Mouse (Mus musculus): ENCODE results near the gene Gm49339.
"Not testable (repeated sequence)": the region's sequence is repeated elsewhere in the genome, so short reads cannot be mapped to it uniquely, and the experiment has no call there.

Gm49339 gene

DNA sequence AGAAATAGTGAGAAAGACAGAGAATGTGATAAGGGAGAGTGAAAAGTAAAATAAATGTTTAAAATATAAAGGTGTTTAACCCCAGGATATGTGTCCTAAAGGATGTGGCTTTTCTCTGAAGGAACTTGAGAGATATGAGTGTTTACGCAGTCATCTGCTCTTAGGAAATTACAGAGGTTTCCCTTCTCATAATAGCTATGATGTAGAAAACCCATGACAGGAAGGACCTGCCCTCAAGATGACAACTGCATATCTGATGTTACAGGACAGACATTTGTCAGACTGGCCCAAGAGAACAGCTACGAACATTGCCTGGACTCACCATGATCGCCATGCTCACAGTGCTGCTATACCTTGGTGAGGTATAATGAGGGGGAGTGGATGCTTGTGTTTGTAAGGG is at the start of gene Gm49339, which contains the start of gene Lilr4b:
TSS of gene Gm49339 (plus strand) at position 216 of the 400 bp plus-strand sequence.
TSS of gene Lilr4b (plus strand) at position 236 of the 400 bp plus-strand sequence.
- not testable (repeated sequence) for DNase-seq (ENCODE audit: low read depth, low spot score)

DNA sequence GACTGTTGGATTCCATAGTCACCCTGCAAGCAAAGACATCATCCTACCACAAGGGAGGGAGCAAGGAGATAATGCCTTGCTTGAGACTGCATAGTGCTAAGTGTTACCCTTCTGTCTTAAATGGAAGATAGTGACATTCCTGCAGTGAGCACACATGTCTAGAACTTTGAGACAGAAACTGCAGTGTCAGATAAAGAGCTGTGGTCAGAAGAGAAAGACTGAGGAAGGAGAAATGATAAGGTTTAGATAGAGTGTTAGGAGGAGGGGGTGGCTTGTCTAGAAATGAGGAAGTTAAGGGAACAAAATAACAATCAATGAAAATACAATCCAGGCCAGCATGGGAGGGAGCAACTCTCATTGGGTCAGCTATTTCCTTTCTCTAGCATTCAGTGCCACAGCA is 47.5 kb upstream of the Gm49339 start:
- DNase-seq (ENCODE audit: low read depth, low spot score): no peak

DNA sequence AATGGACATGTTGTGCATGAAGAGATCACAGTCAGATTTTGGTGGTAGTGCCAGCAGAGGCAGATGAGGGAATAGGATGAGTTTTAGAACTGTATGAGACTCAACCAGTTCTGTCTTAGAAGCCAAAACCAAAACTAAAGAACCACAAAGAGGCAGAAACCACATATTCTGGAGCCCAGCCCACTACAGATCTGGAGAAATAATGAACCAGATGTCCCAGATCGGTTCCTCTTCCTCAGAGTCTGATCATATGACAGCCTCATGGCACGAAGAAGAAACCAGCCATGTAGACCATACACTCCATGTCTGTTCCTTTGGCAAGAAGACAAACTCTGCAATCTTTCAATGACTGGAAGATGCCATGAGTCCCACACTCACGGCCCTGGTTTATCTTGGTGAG is 44.7 kb upstream of the Gm49339 start:
- no peak for DNase-seq (ENCODE audit: low read depth, low spot score)

DNA sequence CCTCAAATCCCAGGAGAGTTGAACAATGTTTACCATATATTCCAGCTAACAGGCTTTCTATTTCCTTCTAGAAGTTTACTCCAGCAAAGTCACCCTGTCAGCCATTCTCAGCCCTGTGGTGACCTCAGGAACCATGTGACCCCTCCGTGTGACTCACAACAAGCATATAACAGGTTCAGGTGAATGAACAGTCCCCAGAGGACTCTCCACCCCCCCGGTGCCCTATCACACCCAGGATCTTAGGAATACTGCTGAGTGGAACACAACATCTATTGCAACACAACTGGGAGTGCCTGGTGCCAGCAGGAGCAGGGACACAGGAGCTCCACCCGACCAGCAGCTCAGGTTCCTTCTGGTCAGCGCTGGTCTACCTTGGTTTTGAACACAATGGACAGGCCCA is 28.8 kb upstream of the Gm49339 start:
- no peak for DNase-seq (ENCODE audit: low read depth, low spot score)

DNA sequence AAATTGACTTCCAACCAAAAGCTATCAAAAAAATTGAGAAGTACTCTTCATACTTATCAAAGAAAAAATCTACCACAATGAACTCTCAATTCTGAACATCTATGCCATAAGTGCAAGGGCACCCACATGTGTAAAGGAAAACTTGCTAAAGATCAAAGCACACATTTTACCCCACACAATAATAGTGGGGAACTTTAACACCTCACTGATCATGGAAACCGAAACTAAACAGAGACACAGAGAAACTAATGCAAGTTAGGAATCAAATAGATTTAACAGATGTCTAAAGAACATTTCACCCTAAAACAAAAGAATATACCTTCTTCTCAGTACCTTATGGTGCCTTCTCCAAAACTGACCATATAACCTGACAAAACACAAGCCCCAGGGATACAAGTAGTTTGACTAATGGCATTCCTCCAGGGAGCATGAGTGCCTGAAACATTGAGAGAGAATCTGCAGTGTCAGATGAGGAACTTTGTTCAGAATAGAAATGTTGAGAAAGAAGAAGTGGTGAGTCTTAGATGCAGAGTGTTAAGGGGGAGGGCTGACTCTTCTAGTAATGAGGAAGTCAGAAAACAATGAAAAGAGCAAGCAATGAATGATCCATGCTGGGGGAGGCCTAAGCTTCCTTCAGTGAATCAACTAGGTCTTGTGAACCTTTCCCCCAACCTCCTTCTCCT is 26.7 kb upstream of the Gm49339 start:
- no peak for DNase-seq (ENCODE audit: low read depth, low spot score)

DNA sequence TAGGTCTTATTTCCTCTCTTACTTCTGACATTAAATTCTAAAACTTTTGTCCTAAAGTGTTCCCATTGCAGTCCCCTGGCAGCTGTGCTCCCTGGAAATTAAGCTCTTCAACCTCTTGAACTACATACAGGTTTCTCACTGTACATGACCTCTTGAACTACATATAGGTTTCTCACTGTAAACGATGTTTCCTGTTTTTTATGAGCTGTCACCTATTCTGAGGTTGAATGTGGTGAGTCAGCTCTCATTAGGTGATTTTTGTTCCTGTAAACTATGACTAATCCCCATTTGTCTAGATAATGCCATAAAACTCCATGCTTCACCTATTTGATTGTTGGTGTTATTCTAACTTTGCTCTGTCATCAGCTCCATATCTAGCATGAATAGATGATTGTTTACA is 26.0 kb upstream of the Gm49339 start:
- no peak for DNase-seq (ENCODE audit: low read depth, low spot score)

DNA sequence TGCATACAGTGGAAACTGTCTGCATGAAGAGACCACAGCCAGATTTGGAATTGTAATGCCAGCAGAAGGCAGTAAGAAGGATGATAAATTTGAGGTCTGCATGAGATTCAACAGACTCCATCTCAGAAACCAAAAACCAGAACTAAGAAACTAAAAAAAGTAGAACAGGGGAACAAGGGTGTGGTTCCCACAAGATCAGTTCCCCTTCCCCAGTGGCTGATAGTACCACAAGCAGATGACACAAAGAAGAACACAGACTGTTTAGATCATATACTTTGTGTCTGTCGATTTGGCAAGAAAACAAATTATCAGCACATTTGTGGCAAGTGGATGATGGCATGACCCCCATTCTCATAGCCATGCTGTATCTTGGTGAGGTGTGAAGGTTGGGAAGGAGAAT is 24.6 kb upstream of the Gm49339 start:
- no peak for DNase-seq (ENCODE audit: low read depth, low spot score)

DNA sequence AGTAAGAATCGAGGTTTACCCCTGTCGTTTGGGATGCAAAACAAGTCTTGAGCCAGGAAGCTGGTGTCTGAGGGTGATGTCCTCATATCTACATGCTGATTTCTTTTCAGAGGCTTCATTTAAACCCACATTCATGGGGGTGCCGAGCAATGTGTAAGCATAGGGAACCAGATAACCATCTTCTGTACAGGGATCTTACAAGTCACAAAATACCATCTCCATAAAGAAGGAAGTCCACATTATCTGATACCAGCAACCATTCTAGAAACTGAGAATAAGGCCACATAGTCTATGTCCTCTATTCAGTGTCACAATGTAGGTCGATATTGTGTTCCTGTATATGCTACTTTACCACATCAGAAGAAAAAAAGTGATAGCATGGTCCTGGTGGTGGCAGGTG is 24.0 kb upstream of the Gm49339 start:
- DNase-seq (ENCODE audit: low read depth, low spot score): no peak

DNA sequence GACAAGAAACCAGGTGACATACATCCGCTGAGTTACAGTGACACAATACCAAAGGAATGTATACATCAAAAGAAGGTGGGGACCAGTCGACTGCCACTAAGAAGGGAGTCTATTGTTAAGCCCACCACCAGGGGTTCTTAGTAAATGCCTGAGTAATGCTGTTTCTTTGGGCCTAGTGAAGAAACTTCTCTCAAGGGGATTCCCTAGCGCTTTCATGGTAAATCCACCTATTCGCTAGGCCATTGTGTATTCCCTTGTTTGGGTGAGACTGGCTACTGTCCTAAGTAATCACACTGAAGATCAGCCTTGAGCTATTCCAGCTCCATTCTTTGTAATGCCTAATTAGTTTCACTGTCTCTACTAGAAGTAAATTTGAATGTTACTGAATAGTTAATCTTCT is 16.6 kb upstream of the Gm49339 start:
- DNase-seq (ENCODE audit: low read depth, low spot score): not testable (repeated sequence)

DNA sequence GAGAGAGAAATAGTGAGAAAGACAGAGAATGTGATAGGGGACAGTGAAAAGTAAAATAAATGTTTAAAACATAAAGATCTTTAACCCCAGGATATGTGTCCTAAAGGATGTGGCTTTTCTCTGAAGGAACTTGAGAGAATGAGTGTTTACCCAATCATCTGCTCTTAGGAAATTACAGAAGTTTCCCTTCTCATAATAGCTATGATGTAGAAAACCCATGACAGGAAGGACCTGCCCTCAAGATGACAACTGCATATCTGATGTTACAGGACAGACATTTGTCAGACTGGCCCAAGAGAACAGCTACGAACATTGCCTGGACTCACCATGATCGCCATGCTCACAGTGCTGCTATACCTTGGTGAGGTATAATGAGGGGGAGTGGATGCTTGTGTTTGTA is 10.3 kb downstream of the Gm49339 start, which contains the start of gene Lilrb4a:
TSS of gene Lilrb4a (plus strand) at position 266 of the 400 bp plus-strand sequence.
- not testable (repeated sequence) for DNase-seq (ENCODE audit: low read depth, low spot score)

DNA sequence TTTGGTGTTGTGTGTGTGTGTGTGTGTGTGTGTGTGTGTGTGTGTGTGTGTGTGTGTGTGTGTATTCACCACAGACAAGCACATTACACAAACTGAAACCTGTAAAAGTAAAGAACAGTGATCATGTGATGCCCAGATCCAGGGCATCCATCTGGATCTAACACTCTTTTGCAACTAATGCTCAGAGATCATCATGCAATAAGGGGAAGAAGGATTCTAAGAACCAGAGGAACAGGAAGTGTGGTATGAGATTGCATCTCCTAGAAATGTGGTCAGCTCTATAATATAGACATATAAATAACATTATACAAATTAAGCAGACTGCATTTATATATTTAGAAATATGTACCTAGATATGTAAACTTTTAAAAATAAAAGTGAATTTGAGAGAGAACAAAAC is 39.6 kb downstream of the Gm49339 start:
- DNase-seq (ENCODE audit: low read depth, low spot score): no peak

DNA sequence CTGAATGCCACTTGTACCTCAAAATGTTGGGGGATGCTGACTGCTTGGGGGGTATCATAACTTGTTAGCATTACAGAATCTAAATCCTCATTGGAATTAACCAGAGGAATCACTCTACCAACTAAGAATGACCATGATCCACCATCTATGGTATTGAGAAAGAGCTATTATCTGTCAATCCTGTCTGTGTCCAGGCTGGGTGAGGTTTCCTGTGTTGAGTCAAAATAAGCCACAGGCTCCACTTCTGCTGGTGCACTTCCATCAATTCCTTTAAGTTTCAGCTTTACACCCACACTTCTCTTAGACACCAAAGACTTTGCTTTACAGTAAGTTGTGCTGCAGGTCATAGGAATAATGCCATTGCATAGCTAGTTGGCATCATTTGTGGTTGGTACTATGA is 41.0 kb downstream of the Gm49339 start:
- no peak for DNase-seq (ENCODE audit: low read depth, low spot score)

DNA sequence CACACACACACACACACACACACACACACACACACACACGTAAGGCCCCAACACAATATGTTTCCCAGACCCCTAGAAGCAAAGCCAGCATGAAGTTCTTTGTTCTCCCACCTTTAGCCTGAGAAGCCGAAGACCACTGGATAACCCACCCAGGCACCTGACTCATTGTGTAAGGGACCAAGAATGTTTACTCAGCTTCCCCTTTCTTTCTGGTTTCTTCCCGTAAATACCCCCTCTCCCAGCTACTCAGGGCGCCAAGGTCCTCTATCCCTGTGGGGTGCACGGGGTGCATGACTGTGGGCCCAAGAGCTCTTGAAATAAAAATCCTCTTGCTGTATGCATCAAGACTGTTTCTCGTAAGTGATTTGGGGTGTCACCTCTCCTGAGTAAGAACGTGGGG is 45.7 kb downstream of the Gm49339 start:
- no peak for DNase-seq (ENCODE audit: low read depth, low spot score)

DNA sequence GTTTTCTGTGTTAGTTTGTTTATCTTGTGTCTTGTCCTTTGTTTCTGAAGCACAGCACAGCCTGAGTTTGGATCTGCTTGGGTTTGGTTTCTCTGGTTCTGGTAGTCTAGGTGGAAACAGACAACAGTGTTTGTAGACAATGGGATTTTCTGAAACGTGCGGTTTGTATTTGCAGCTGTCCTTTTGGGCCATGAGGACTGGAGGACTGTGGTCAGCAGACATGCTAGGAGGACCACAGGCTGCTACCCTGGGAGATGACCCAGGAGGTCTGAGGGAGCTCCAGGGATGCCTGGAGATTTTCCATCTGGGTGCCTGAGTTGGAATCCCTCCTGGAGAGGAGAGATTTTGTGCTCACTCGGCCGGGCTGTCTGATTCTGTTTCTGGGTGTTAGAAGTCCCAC is 46.2 kb downstream of the Gm49339 start:
- DNase-seq (ENCODE audit: low read depth, low spot score): no peak

DNA sequence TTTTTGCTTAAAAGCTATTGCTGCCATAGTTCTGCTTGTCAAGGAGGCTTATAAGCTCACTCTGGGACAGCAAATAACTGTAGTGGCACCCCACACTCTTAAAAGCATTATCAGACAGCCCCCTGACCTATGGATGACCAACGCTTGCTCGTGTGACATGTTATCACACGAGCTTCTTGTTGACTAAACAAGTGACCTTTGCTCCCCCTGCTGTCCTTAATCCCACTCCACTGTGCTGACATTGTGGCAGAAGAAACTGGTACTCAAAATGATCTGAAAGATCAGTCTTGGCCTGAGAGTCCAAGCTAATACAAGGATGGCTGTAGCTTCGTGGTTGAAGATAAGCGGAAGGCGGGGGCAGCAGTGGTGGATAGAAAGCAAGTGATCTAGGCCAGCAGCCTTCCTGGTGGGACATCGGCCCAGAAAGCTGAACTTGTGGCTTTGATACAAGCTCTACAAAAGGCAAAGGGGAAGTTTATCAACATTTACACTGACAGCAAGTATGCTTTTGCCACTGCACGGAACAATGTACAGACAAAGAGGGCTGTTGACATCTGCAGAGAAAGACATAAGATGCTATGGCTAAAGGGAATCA is 48.5 kb downstream of the Gm49339 start:
- no peak for DNase-seq (ENCODE audit: low read depth, low spot score)

DNA sequence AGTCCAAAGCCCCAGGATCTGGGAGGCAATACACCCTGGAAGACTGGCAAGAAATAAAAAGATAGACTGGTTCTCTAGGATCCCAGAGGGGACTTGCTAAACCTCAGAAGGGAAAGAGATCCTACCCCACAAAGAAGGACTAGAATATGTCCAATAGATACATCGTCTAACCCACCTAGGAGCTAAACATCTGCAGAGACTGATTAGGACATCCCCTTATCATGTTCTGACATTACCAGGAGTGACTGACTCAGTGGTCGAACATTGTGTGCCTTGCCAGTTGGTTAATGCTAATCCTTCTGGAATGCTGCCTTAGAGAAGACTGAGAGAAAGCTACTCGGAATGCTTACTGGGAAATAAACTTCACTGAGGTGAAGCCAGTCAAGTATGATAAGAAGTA is 49.1 kb downstream of the Gm49339 start:
- no peak for DNase-seq (ENCODE audit: low read depth, low spot score)

DNA sequence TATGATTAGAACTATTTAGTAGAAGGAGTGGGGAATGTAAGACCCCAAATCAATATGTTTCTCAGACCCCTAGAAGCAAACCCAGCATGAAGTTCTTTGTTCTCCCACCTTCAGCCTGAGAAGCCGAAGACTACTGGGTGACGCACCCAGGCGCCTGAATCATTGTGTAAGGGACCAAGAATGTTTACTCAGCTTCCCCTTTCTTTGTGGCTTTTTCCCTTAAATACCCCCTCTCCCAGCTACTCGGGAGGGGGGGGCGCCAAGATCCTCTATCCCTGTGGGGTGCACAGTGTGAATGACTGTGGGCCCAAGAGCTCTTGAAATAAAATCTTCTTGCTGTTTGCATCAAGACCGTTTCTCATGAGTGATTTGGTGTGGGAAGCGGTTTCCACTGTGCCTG is 50.4 kb downstream of the Gm49339 start:
- no peak for DNase-seq (ENCODE audit: low read depth, low spot score)

Measured in c-Kit-negative CD71-positive TER-119-positive erythroid progenitor cells, embryonic 14.5 days (primary cell).